Mouse (Mus musculus) adrenal gland (tissue): ENCODE data around the gene Apoa2.

Source experiments
- intact Hi-C: fragments of 180-260 bp; cut with DNase I; formaldehyde crosslinking; loops from one replicate; pipeline ENCODE4 v1.15.1; 2025

Gene Apoa2

DNA sequence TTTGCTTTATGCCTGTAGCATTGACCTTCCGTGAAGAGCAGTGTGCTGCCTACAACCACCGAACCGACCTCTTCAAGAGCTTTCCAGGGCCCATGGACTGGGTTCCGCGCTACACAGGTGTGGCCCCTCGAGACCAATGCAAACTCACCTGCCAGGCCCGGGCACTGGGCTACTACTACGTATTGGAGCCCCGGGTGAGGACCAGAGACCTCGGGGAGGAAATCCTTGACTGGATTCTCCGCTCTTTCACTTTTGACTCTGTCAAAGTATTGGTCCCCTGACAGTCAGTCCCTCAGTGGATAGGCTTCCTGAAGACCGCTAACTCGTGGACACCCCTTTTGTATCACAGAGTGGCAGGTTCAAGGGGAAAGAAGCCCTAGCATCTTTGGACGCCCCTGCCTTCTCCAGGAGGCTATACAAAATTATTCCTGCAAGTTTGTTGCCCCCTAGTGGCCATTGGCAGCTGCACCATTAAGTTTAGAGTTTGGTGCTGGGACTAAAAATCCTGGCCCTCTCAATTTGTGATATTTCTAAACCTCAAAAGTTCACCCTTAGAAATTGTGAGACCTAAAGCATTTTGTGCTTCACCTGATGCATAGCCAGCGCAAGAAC is 32.2 kb downstream of the Apoa2 start:
- intact Hi-C loops, result loop anchor here (1.0 to 2.0 kb wide), 3 partner anchors 35 to 146 kb away; partner anchors contain the start of gene Tomm40l

DNA sequence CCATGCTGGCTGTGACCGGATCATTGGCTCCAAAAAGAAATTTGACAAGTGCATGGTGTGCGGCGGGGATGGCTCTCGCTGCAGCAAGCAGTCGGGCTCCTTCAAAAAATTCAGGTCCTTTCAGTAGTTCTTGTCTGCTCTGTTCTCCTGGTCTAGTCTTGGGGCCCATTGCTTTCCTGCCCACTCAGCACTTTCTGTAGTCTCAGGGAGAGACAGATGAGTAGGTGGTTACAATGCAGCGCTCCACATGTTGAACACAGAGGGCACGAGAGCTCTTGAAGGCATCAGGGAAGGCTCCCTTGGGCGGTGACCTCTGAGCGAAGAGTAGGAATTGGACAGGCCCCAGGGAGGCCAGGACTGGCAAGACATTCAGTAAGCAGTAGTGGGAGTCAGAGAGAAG is 32.9 kb downstream of the Apoa2 start:
- intact Hi-C loops, result loop anchor here (1.0 to 2.0 kb wide), 3 partner anchors 35 to 147 kb away; partner anchors contain the start of gene Tomm40l

DNA sequence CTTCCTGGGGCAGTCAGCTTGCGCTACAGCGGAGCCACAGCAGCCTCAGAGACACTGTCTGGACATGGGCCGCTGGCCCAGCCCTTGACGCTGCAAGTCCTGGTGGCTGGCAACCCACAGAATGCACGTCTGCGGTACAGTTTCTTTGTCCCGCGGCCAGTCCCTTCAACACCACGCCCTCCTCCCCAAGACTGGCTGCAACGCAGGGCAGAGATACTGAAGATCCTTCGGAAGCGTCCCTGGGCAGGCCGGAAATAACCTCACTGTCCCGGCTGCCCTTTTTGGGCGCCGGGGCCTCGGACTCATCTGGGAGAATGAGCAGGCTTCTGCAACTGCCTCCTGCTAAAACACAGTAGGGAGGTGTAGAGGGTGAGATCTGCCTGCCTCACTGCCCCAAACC is 34.1 kb downstream of the Apoa2 start:
- intact Hi-C loops, result no loop called here

DNA sequence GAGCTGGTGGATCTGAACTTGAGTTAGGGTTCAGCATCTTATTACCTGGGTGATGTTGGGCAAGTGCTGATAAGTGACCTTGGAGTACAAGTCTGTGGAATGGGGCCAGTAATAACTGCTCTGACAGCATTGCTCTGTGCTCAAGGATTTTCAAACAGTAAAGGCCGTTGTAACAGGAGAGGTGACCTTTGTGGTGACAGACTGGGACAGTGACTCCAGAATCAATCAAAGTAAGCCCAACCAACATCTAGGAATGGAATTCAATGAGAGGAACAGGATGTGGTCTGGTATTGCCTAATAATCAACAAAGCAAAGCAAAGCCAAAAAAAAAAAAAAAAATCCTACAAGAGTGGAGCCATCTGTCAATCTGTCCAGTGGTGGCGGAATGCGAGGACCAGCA is 35.5 kb downstream of the Apoa2 start:
- intact Hi-C loops, result no loop called here

DNA sequence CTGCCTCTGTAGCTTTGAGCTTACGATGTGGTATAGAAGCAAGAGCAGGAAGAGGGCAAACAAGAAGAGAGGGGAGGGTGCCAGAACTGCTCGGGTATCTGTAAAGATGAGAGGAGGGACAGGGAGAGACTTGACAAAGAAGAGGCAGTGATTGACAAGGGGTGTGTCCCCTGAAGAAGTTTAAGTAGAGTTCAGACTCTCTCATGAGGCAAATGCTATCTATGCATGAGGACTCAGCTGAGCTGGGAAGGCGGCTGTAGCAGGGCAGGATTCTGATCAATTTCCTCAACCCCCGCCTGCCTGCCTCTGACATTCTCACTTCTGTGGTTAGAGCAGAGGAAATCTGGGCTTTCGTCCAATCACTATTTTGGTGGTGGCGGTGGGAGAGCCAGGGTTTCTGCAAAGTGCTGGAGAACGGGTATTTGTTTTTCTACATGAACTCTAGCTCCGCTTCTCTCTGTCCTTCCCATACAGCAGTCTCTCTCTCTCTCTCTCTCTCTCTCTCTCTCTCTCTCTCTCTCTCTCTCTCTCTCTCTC is 37.8 kb downstream of the Apoa2 start:
- intact Hi-C loops, result no loop called here

DNA sequence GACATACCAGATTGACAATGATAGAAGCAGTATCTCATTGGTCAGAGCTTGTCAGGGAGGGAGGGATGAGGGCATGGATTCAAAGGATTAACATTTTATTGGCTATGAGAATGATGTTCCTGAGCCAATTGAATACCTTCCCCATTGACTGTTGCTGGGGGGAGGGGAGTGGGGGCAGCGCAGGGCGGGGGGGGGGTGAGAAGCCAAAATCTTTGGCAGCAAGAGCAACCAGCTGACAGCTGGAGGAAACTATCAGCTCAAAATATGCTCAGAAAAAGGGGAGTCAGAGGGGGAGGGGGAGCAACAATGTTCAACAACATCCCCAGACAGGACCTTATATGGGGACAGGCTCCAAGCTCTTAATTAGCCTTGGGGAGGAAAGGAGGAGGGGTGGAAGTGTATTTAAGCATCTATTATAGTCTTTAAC is 38.3 kb downstream of the Apoa2 start:
- intact Hi-C loops, result no loop called here

DNA sequence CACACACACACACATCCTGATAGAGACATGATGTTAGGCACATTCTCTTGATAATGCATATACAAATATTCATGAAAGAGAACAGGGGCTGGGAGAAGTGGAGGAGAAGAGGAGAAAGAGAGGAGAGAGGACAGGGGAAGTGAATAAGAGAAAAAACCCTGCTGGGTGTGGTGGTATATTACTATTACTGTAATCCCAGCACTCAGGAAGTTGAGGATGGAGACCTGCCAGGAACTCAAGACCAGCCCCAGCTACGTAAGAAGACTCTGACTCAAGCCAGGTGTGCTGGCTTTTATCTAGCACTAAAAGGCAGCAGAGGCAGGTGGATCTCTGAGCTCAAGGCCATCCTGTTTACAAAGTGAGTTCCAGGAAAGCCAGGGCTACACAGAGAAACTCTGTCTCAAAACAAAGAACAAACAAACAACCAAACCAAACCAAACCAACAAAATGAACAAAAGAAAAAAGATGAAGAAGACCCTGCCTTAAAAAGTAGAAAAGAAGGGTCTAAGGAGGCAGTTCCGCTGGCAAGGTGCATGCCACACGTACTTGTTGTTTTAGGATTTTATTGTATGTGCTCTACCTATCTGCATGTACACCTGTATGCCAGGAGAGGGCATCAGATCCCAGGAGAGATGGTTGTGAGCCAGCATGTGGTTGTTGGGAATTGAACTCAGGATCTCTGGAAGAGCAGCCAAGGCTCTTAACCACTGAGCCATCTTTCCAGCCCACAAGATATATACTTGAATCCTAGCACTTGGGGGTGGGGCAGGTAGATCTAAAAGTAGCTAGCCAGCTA is 39.0 kb downstream of the Apoa2 start:
- intact Hi-C loops, result no loop called here

DNA sequence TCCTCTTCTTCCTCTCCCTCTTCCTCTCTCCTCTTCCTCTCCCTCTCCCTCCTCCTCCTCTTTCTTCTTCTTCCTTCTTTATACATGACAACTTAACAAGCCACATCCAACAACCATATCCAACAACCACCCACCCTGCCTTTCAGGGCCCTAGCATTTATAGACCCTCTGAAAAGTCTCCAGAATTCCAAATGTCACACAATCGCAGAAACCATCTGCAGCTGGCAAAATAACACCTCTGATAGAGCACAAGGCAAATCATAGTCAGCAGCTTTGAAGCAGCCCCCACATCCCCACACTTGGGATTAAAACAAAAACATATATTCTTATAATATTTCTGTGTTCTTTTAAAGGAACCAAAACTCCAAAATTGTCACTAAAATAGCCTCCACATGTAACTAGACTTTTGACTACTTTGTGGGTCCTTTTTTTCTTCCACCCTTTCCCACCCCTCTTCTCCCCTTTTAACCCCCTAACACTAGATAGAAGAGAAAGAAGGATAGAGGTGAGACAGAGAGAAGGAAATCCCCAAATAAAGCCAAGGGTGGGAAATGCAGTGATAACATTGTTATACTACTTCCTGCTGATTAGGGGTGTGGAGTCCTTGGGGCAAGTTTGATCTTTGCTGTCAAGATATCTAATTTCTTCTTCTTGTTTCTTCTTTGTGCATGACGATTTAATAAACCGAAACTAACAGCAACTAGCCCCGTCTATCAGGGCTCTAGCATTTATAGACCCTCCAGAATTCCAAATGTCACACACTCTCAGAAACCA is 41.3 kb downstream of the Apoa2 start:
- intact Hi-C loops, result no loop called here

DNA sequence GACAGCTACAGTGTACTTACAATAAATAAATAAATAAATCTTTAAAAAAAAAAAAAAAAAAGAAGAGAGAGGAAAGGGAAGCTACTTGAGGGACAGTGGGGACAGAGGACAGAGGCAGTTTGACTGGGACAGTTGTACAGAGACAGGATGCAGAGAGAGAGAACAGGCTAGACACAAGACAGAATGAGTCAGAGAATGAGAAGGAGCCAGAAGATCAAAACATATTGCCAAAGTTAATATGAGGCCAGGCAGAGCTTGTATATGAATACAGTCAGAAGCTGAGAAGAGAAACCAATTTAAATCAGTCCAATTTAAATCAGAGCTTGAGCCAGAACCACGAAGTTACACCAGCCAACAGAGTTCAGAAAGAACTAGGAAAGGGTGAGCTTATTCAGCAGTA is 43.5 kb downstream of the Apoa2 start:
- intact Hi-C loops, result no loop called here

DNA sequence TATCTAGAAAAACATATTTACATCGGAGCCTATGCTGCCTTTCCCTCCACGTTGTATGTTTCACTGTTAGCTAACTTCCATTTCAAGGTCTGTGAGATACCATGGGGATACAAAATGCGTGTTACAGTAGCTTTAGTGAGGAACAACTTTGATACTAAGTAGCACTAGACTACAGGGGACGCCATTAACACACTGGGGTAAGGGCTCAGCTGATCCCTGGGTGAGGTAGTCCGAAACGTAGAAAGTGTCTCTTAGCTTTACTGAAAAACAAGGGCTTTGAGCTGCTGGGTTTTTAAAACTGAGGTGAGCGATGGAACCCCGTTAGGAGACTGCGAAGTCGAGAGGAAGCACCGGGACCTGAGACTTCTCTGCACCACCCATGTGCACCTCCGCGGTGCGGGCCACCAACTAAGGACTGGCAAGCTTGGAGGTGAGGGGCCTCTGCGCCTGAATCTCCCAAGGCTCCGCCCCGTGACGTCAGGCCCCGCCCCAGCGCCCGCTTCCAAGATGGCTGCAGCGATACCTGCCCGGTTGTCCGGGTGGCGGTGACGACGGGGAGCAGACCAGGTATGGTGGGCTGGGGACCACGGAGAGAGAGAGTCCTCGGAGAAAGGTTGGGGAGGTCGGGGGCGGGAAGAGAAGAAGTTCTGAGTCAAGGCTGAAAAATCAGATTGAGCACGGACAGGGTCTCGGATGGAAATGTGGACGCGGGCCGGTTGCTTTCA is 45.2 kb downstream of the Apoa2 start, which contains the start of gene B4galt3:
Gene B4galt3, plus strand, starts transcription at position 481 of the 725 bp plus-strand sequence.
- intact Hi-C loops, result no loop called here

DNA sequence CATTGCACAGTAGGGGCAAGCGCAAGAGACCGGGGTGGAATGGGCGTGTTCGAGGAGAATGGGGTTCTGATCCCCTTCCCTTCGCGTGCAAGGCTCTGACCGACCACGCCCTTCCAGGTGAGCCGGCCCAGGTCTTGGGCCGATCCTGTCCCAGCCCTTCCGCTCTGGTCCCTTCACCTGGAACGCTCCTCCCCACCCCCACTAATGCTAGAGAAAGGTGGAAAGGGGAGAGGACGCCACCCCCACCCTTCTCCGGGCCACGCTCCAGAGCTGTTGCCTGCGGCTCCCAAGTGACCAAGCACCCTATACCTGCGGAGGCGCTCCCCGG is 45.7 kb downstream of the Apoa2 start:
- intact Hi-C loops, result no loop called here

DNA sequence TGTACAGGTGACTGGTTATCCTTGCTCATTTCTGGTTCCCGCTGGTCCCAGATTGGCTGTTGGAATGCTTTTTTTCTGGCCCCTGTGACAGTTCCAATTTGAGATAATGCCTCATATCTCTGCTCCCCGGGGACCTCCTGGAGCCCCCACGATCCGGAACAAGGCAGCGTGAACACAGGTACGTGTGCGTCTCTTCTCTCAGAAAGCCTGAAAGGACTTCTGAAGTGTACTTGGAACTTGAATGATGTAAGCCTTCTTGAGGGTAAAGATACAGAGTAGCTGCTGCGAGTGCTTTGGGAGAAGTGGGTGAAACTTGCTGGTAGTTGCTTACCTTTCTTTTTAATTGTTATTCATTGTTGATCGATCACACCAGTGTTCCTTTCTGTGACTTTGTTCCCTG is 46.3 kb downstream of the Apoa2 start:
- intact Hi-C loops, result no loop called here

DNA sequence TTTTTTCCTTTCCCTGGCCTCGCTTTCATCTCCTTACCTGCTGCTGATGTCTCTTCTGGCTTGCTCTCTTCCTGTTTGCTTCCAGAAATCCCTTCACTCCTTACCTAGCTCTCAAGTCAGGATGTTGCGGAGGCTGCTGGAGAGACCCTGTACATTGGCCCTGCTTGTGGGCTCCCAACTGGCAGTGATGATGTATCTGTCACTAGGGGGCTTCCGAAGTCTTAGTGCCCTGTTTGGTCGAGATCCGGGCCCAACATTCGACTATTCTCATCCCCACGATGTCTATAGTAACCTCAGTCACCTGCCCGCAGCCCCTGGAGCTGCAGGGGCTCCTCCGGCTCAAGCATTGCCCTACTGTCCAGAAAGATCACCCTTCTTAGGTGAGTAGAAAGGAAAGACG is 46.8 kb downstream of the Apoa2 start:
- intact Hi-C loops, result no loop called here

DNA sequence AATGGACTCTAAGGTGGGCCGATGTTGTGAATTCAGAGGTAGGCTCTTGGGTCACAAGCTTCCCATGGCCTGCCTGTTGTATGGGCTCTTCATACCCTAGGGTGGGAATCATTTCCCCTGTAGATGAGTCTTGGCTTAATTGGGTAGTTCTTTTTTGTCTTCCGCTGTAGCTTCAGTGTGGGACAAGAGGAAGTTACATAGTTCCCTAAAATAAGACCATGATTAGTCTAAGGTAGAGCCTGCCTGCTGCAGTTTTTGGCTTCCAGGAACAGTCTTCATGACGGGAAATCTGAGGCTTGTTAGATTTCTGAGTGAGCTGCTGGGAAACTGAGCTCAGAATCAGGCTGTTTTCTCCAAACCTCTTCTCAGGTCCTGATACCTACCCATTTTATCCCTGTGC is 47.2 kb downstream of the Apoa2 start:
- intact Hi-C loops, result no loop called here

DNA sequence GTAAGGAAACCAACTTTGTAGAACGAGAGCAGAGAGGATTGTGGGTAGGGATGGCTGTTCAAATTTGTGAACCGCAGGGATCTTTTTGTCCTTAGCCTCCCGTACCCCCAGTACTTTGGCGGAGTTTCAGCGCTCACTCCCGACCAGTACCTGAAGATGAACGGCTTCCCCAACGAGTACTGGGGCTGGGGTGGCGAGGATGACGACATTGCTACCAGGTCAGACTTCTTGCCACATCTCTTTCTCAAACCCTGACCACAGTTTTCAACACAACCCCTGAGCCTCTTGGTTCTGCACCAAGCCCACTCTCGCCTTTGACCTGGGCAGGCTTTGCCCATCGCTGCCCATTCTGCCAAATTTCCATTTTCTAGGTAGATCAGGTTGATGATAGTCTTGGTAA is 49.3 kb downstream of the Apoa2 start:
- intact Hi-C loops, result no loop called here

DNA sequence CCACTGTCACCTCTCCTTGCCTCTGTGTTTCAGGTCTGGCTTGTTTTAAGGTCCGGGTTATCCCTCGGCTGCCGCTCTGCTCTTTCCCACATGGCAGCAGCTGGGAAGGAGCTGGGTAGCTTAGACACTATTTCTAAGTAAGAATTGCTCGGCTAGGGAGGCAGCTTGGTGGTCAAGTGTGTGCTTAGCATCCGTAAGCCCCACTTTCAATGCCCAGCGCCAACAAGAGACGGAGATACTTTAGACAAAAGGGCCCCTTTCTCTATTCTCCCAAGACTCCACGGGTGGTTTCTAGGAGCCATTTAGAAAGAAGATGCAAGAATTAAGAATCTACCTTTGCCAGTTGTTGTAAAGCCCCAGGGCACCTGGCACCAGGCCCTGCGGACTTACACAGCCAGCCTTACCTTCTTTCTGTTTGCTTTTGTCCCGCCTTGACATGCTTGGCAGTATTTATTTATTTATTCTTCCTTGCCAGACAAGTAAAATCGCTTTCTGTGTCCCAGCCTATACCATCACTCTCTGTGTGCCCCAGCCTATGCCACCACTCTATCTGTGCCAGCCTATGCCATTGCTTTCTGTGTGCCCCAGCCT is 50.4 kb downstream of the Apoa2 start:
- intact Hi-C loops, result no loop called here
